Mouse (Mus musculus) E14TG2a.4 (cell line): ENCODE data around the gene Rbl1.
"Not testable (repeated sequence)": the region's sequence is repeated elsewhere in the genome, so short reads cannot be mapped to it uniquely, and the experiment has no call there.

Experiments used
- H3K27me3 ChIP-seq: 2 replicates; pipeline ENCODE4 v1.6.1; 2014; ENCODE audit warnings: low read length, control low read depth; ENCODE audit not compliant: insufficient read depth
- H3K36me3 ChIP-seq: 2 replicates; pipeline ENCODE4 v1.6.1; 2014; ENCODE audit warnings: low read length, control low read depth; ENCODE audit not compliant: insufficient read depth
- H3K4me1 ChIP-seq: replicated peaks from 2 replicates; pipeline ENCODE4 v1.6.1; 2014; ENCODE audit warnings: low read depth, low read length, control low read depth
- H3K4me3 ChIP-seq: replicated peaks from 2 replicates; pipeline ENCODE4 v1.5.1; 2014; ENCODE audit warnings: mild to moderate bottlenecking, low read length
- H3K9me3 ChIP-seq: 2 replicates; pipeline ENCODE4 v1.6.1; 2014; ENCODE audit warnings: low read length, control low read depth
- CTCF ChIP-seq: conservative IDR thresholded peaks from 2 replicates; pipeline ENCODE4 v1.5.1; 2014; ENCODE audit warnings: low read length
- NANOG ChIP-seq: IDR thresholded peaks from 2 replicates; pipeline ENCODE4 v1.6.1; 2014; ENCODE audit warnings: borderline replicate concordance, low read length, mixed read lengths
- POU5F1 ChIP-seq: IDR thresholded peaks from 2 replicates; pipeline ENCODE4 v1.6.1; 2014; ENCODE audit warnings: low read length, borderline replicate concordance

Rbl1 gene

GRCm38 (mm10) chr2:157203459-157204365 lies 622 bp downstream of the Rbl1 start:
- peaks cover 21% of the 10 kb centered on the region for H3K36me3 ChIP-seq
- TF ChIP-seq CTCF: no peak
- TF ChIP-seq NANOG: no peak
- TF ChIP-seq POU5F1: no peak
- no peaks in the 10 kb centered on the region for H3K27me3 ChIP-seq
- peak overlapping the region; percentile 88 for H3K4me3 ChIP-seq
- H3K4me1 ChIP-seq: peaks cover 21% of the 10 kb centered on the region
- peaks cover 16% of the 10 kb centered on the region for H3K9me3 ChIP-seq

DNA sequence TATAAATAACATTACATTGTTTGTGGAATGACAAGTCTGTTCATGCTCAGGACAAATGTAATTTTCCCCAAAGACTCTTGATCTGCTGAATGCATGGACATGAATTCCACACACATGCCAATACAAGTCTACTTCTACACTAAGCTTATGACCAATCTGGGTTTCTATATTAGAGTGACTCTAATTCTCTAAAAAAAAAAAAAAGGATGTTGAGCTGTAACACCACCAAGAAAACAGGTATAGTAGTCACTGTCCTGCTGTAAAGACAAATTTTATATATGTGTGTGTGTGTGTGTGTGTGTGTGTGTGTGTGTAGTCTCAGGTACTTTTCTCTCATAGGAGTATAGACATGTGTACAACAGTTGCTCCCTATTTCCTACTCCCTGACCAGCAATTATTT lies 1.3 kb downstream of the Rbl1 start:
- Histone ChIP-seq H3K27me3 (no peaks in the 10 kb centered on the region), H3K4me3 (no peak overlapping the region), H3K36me3 (peaks cover 25% of the 10 kb centered on the region), H3K9me3 (peaks cover 15% of the 10 kb centered on the region), H3K4me1 (peaks cover 21% of the 10 kb centered on the region)
- TF ChIP-seq POU5F1: no peak
- no peak for TF ChIP-seq NANOG
- TF ChIP-seq CTCF: no peak

DNA sequence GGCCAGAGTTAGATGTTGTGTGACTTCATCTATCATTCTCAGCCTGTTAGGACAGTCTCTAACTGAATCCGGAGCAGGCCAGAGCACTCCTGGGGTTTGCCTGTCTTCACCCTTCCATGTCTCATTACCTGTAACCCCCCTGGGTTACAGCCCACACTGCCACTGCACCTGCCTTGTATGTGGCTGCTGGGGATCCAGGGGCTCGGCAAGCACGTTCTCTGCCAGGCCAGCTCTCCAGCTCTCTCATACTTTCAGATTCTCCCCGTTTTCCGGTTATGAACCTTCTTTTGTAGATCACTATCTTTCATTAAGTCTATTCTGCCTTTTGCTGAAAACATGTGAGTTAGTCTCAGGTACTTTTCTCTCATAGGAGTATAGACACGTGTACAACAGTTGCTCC lies 2.0 kb downstream of the Rbl1 start:
- Histone ChIP-seq H3K27me3 (no peaks in the 10 kb centered on the region), H3K9me3 (peaks cover 8% of the 10 kb centered on the region), H3K4me3 (no peak overlapping the region), H3K36me3 (peaks cover 28% of the 10 kb centered on the region), H3K4me1 (peaks cover 27% of the 10 kb centered on the region)
- TF ChIP-seq POU5F1: no peak
- no peak for TF ChIP-seq CTCF
- no peak for TF ChIP-seq NANOG

- Histone ChIP-seq H3K4me1 (peaks cover 36% of the 10 kb centered on the region), H3K4me3 (no peak overlapping the region), H3K9me3 (0 out of 2 replicates have a peak, but pooled peaks cover 7% of the 10 kb centered on the region), H3K27me3 (no peaks in the 10 kb centered on the region), H3K36me3 (peaks cover 36% of the 10 kb centered on the region)
- TF ChIP-seq NANOG (no peak), POU5F1 (no peak), CTCF (no peak)
Observed at GRCm38 (mm10) chr2:157201081-157201830, 3.1 kb downstream of the Rbl1 start.

DNA sequence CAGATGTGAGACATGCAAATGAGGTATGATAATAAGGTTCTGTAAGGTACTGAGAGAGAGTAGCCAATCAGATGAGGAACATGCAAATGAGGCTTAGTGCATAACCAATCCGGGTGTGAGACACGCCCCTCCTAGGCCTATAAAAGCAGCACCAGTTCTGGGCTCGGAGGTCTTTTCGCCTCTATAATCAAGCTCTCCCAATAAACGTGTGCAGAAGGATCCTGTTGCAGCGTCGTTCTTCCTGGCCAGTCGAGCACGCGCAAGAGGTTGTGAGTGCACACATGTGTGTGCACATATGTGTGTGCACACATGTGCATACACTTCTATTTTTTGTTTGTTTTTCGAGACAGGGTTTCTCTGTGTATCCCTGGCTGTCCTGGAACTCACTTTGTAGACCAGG lies 5.9 kb downstream of the Rbl1 start:
- not testable (repeated sequence) for H3K9me3 ChIP-seq
- H3K36me3 ChIP-seq: peaks cover 62% of the 10 kb centered on the region

GRCm38 (mm10) chr2:157190651-157191050 lies 13.7 kb downstream of the Rbl1 start:
- TF ChIP-seq POU5F1 (no peak), NANOG (no peak)
- H3K9me3 ChIP-seq: no peaks in the 10 kb centered on the region
- H3K4me1 ChIP-seq: peaks cover 23% of the 10 kb centered on the region
- H3K36me3 ChIP-seq: peaks cover 83% of the 10 kb centered on the region
- no peak overlapping the region for H3K4me3 ChIP-seq
- no peaks in the 10 kb centered on the region for H3K27me3 ChIP-seq

More for the DNA sequence above, 5.9 kb downstream of the Rbl1 start:
- peaks cover 23% of the 10 kb centered on the region for H3K4me1 ChIP-seq
- H3K4me3 ChIP-seq, H3K27me3 ChIP-seq: not testable (repeated sequence)

GRCm38 (mm10) chr2:157187223-157187622 lies 17.1 kb downstream of the Rbl1 start:
- Histone ChIP-seq H3K4me1 (peaks cover 34% of the 10 kb centered on the region), H3K27me3 (no peaks in the 10 kb centered on the region)
- TF ChIP-seq CTCF (no peak), NANOG (no peak), POU5F1 (no peak)

DNA sequence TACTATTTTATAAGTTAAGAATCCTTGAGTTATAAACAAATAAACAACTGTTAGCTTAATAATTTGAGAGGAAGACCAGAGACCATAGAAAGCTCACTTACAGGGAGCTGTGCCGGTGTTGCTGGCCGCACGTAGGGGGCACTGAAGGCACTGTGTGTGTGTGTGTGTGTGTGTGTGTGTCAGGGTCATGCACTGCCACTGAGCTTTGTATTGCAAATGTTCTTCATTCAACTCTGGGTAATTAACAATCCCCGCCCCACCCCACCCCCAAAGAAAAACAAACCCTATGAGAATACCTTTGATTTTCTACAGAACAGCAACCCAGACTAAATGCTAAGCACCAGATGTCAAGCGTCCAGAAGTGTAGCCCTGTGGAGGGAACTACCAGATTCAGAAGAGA lies 17.8 kb downstream of the Rbl1 start:
- Histone ChIP-seq H3K4me1 (peaks cover 34% of the 10 kb centered on the region), H3K27me3 (no peaks in the 10 kb centered on the region)
- TF ChIP-seq POU5F1 (no peak), NANOG (no peak), CTCF (no peak)

More at GRCm38 (mm10) chr2:157187223-157187622, 17.1 kb downstream of the Rbl1 start:
- Histone ChIP-seq H3K9me3 (no peaks in the 10 kb centered on the region), H3K36me3 (peaks cover 58% of the 10 kb centered on the region), H3K4me3 (no peak overlapping the region)

More for the DNA sequence above, 17.8 kb downstream of the Rbl1 start:
- Histone ChIP-seq H3K9me3 (no peaks in the 10 kb centered on the region), H3K36me3 (peaks cover 55% of the 10 kb centered on the region), H3K4me3 (no peak overlapping the region)
